Mouse (Mus musculus): ENCODE data around the gene Gm3435. TPM values are rescaled to one million over a fixed set of nuclear protein-coding genes. Genes with fewer than 3 reads are reported as not detected.
A peak's percentile ranks its signal among the peaks of the same experiment; 100 is the strongest.
"Not testable (repeated sequence)": the region's sequence is repeated elsewhere in the genome, so short reads cannot be mapped to it uniquely, and the experiment has no call there.

Gm3435 gene
- total RNA-seq (2022): 1 to 10 TPM; 3.0 to 6.0 (median 4.4) TPM

GRCm38 (mm10) chr17:15009706-15010413 lies at the start of gene Gm3435:
TSS of gene Gm3435 (plus strand) at chr17:15010176.
- not testable (repeated sequence) for DNase-seq (ENCODE audit: low spot score in 2 of 2)

- DNase-seq (ENCODE audit: low spot score in 2 of 2): peak in 1 of 2 experiments; percentile 8
Measured at GRCm38 (mm10) chr17:14960520-14960919, 49.5 kb upstream of the Gm3435 start.

GRCm38 (mm10) chr17:14960951-14961556 lies 48.9 kb upstream of the Gm3435 start, which contains the start of gene Phf10:
TSS of gene Phf10 (minus strand) at chr17:14961273.
- peak in 1 of 2 experiments; percentile 8 for DNase-seq (ENCODE audit: low spot score in 2 of 2)

- not testable (repeated sequence) for DNase-seq (ENCODE audit: low spot score in 2 of 2)
Measured at GRCm38 (mm10) chr17:14961557-14962154, 48.3 kb upstream of the Gm3435 start.

- DNase-seq (ENCODE audit: low spot score in 2 of 2): not testable (repeated sequence)
Measured at GRCm38 (mm10) chr17:14968373-14968913, 41.5 kb upstream of the Gm3435 start.

GRCm38 (mm10) chr17:14977718-14978361 lies 32.1 kb upstream of the Gm3435 start:
- DNase-seq (ENCODE audit: low spot score in 2 of 2): not testable (repeated sequence)

GRCm38 (mm10) chr17:14978362-14979038 lies 31.5 kb upstream of the Gm3435 start, which contains the start of the genes 9030025P20Rik and Gm3417:
TSS of gene 9030025P20Rik (plus strand) at chr17:14978468.
TSS of gene Gm3417 (minus strand) at chr17:14978790.
- not testable (repeated sequence) for DNase-seq (ENCODE audit: low spot score in 2 of 2)

GRCm38 (mm10) chr17:14990116-14990702 lies 19.8 kb upstream of the Gm3435 start:
- DNase-seq (ENCODE audit: low spot score in 2 of 2): not testable (repeated sequence)

GRCm38 (mm10) chr17:14992522-14993138 lies 17.3 kb upstream of the Gm3435 start:
- DNase-seq (ENCODE audit: low spot score in 2 of 2): not testable (repeated sequence)

- DNase-seq (ENCODE audit: low spot score in 2 of 2): not testable (repeated sequence)
Measured at GRCm38 (mm10) chr17:14993139-14993832, 16.7 kb upstream of the Gm3435 start.

- not testable (repeated sequence) for DNase-seq (ENCODE audit: low spot score in 2 of 2)
Measured at GRCm38 (mm10) chr17:14994140-14994539, 15.8 kb upstream of the Gm3435 start.

GRCm38 (mm10) chr17:15000047-15000446 lies 9.9 kb upstream of the Gm3435 start:
- DNase-seq (ENCODE audit: low spot score in 2 of 2): not testable (repeated sequence)

- not testable (repeated sequence) for DNase-seq (ENCODE audit: low spot score in 2 of 2)
Measured at GRCm38 (mm10) chr17:15009088-15009487, 888 bp upstream of the Gm3435 start.

- peak in 1 of 2 experiments; percentile 17 for DNase-seq (ENCODE audit: low spot score in 2 of 2)
Measured at GRCm38 (mm10) chr17:15021503-15022220, 11.7 kb downstream of the Gm3435 start.

GRCm38 (mm10) chr17:15023878-15024492 lies 14.0 kb downstream of the Gm3435 start:
- not testable (repeated sequence) for DNase-seq (ENCODE audit: low spot score in 2 of 2)

GRCm38 (mm10) chr17:15024502-15025193 lies 14.7 kb downstream of the Gm3435 start:
- not testable (repeated sequence) for DNase-seq (ENCODE audit: low spot score in 2 of 2)

GRCm38 (mm10) chr17:15025513-15025912 lies 15.5 kb downstream of the Gm3435 start:
- not testable (repeated sequence) for DNase-seq (ENCODE audit: low spot score in 2 of 2)

Measured in left cerebral cortex, adult 8-10 months (tissue).